Comparison of ENCODE assay signal across 13 mouse cellular contexts in genomic region chr5:113991141-113991540, GRCm38 (mm10). TPM values are rescaled to one million over a fixed set of nuclear protein-coding genes. Genes with fewer than 3 reads are reported as not detected.
DNase-seq lines count a peak whose midpoint lies in the region; ATAC-seq lines count a peak whose summit lies in the region.
"Had no signal": no experiment of that assay in that cellular context is flagged by ENCODE, and none has a peak within 500 bp of the region (broad histone marks: within the 10 kb centered on the region; RNA-seq: fewer than 3 reads in every experiment).

No protein-coding gene starts in this region.

- peaks cover 79% of the 10 kb centered on the region for H3K4me1 ChIP-seq in liver, embryonic 15.5 days (replicated peaks)

- no peak overlapping the region; the same call in 1 of the 2 replicates for H3K4me2 ChIP-seq in liver, embryonic 15.5 days

- WGBS in liver, embryonic 15.5 days (ENCODE audit: insufficient replicate concordance): 81% methylated on average over 7 of the region's 7 CpGs

- peaks cover 15% of the 10 kb centered on the region for H3K27me3 ChIP-seq in liver, embryonic 15.5 days

- peak; percentile 37 to 46 for DNase-seq in adrenal gland, postnatal 36 days
- DNase-seq in adrenal gland, postnatal 25 days: no peak
- peak; percentile 3 for DNase-seq in kidney, adult 11 months
- no peak for DNase-seq in kidney, postnatal 36 days
- DNase-seq in NIH3T3 (ENCODE audit: low read depth): peak; percentile 17
- DNase-seq in testis, postnatal 14 days (ENCODE audit: low spot score): no peak
- DNase-seq in lung, postnatal 14 days: no peak
- DNase-seq: kidney, postnatal 10 days; right cerebral cortex, postnatal 25 days had no signal

- H3K36me3 ChIP-seq in liver, embryonic 15.5 days (replicated peaks): peaks cover 7% of the 10 kb centered on the region

- peak overlapping the region; percentile 87; the same call in 1 of the 2 replicates for H3K27ac ChIP-seq in liver, embryonic 15.5 days (replicated peaks)

- no peaks in the 10 kb centered on the region for H3K9me3 ChIP-seq in liver, embryonic 15.5 days (replicated peaks)

- ATAC-seq in liver, embryonic 15.5 days (ENCODE audit: insufficient read depth): no peak

- H3K9ac ChIP-seq in liver, embryonic 15.5 days: no peak overlapping the region

- no peak overlapping the region for H3K4me3 ChIP-seq in liver, embryonic 15.5 days (replicated peaks)

RNA-seq across cellular contexts. Expression of gene Ssh1, which starts 2.6 kb away (rescaled TPM):
- 10 to 100 TPM; 16.5 to 18.8 TPM for total RNA-seq in adrenal gland, postnatal 36 days (2021)
- total RNA-seq in adrenal gland, postnatal 25 days (2021): 18.9 and 22.7 TPM in 2 replicates
- 6.6 and 7.4 TPM in 2 replicates for polyA plus RNA-seq in liver, embryonic 15.5 days (2015; fragmentation: Nextera tagmentation; extraction: Ambion mirVana)

RNA-seq across cellular contexts. Expression of gene Dao, which starts 12.4 kb away (rescaled TPM):
- not detected for total RNA-seq in adrenal gland, postnatal 36 days (2021)
- not detected in 2 replicates for total RNA-seq in adrenal gland, postnatal 25 days (2021)
- polyA plus RNA-seq in liver, embryonic 15.5 days (2015; fragmentation: Nextera tagmentation; extraction: Ambion mirVana): not detected in 2 replicates
- total RNA-seq: left cerebral cortex, postnatal 14 days; neutrophil, adult 5-6 weeks had no signal
- polyA plus RNA-seq: heart, embryonic 14.5 days had no signal

Comparison
In these comparisons a context has a peak if more than half of its experiments do, and no peak if none do; other contexts are left out.
1. DNase-seq: peak in adrenal gland, postnatal 36 days (2 of 2), kidney, adult 11 months (single experiment) and NIH3T3 (single experiment); none in adrenal gland, postnatal 25 days (single experiment), kidney, postnatal 36 days (0 of 2), testis, postnatal 14 days (single experiment) and lung, postnatal 14 days (single experiment).